Mouse (Mus musculus): ENCODE measurements around the gene Bcas3. TPM values are rescaled to one million over a fixed set of nuclear protein-coding genes. Genes with fewer than 3 reads are reported as not detected.

Bcas3 gene
- polyA plus RNA-seq, 2 experiments = 22.2 to 28.2 TPM

GRCm38 (mm10) chr11:85461536-85461935 lies 108.6 kb downstream of the Bcas3 start:
- Histone ChIP-seq H3K4me1 (ENCODE audit: control insufficient read depth, insufficient read depth, low read length) (no peaks in the 10 kb centered on the region), H3K27me3 (ENCODE audit: control insufficient read depth, insufficient read depth, low read length) (no peaks in the 10 kb centered on the region), H3K9ac (ENCODE audit: low read depth, low read length, severe bottlenecking) (no peak overlapping the region), H3K4me3 (replicated peaks; ENCODE audit: low read length) (no peak overlapping the region), H3K9me3 (ENCODE audit: control insufficient read depth, low read length) (no peaks in the 10 kb centered on the region), H3K36me3 (ENCODE audit: control insufficient read depth, insufficient read depth, low read length) (no peaks in the 10 kb centered on the region), H3K4me2 (replicated peaks; ENCODE audit: low read depth, low read length, severe bottlenecking) (no peak overlapping the region), H3K27ac (replicated peaks; ENCODE audit: low read depth, low read length) (no peak overlapping the region)
- DNase-seq (ENCODE audit: low spot score) = no peak
- no peak for TF ChIP-seq POLR2A (IDR thresholded peaks at IDR 0.05; ENCODE audit: borderline replicate concordance, extremely low read depth, insufficient read depth, insufficient read length)
- WGBS = 90% methylated on average over 7 of the region's 7 CpGs
- no peak for ATAC-seq (ENCODE audit: low FRiP score, low read depth)

- Histone ChIP-seq H3K36me3 (ENCODE audit: control insufficient read depth, insufficient read depth, low read length) (no peaks in the 10 kb centered on the region), H3K9me3 (ENCODE audit: control insufficient read depth, low read length) (no peaks in the 10 kb centered on the region), H3K27me3 (ENCODE audit: control insufficient read depth, insufficient read depth, low read length) (no peaks in the 10 kb centered on the region), H3K4me3 (replicated peaks; ENCODE audit: low read length) (no peak overlapping the region), H3K27ac (replicated peaks; ENCODE audit: low read depth, low read length) (no peak overlapping the region), H3K4me2 (replicated peaks; ENCODE audit: low read depth, low read length, severe bottlenecking) (no peak overlapping the region), H3K4me1 (ENCODE audit: control insufficient read depth, insufficient read depth, low read length) (no peaks in the 10 kb centered on the region), H3K9ac (ENCODE audit: low read depth, low read length, severe bottlenecking) (no peak overlapping the region)
- DNase-seq (ENCODE audit: low spot score) = peak; percentile 17
- no peak for ATAC-seq (ENCODE audit: low FRiP score, low read depth)
- WGBS = 74% methylated on average over 1 of the region's 1 CpGs
- no peak for TF ChIP-seq POLR2A (IDR thresholded peaks at IDR 0.05; ENCODE audit: borderline replicate concordance, extremely low read depth, insufficient read depth, insufficient read length)
Measured at GRCm38 (mm10) chr11:85469526-85469925, 116.6 kb downstream of the Bcas3 start.

GRCm38 (mm10) chr11:85470508-85470907 lies 117.5 kb downstream of the Bcas3 start:
- H3K9ac ChIP-seq (ENCODE audit: low read depth, low read length, severe bottlenecking) = no peak overlapping the region
- ATAC-seq (ENCODE audit: low FRiP score, low read depth) = no peak
- TF ChIP-seq POLR2A (IDR thresholded peaks at IDR 0.05; ENCODE audit: borderline replicate concordance, extremely low read depth, insufficient read depth, insufficient read length) = no peak
- 51% methylated on average over 4 of the region's 4 CpGs for WGBS
- no peaks in the 10 kb centered on the region for H3K4me1 ChIP-seq (ENCODE audit: control insufficient read depth, insufficient read depth, low read length)
- H3K27me3 ChIP-seq (ENCODE audit: control insufficient read depth, insufficient read depth, low read length) = no peaks in the 10 kb centered on the region
- H3K36me3 ChIP-seq (ENCODE audit: control insufficient read depth, insufficient read depth, low read length) = no peaks in the 10 kb centered on the region
- no peak for DNase-seq (ENCODE audit: low spot score)
- no peak overlapping the region for H3K4me3 ChIP-seq (replicated peaks; ENCODE audit: low read length)
- no peaks in the 10 kb centered on the region for H3K9me3 ChIP-seq (ENCODE audit: control insufficient read depth, low read length)
- H3K4me2 ChIP-seq (replicated peaks; ENCODE audit: low read depth, low read length, severe bottlenecking) = no peak overlapping the region
- no peak overlapping the region for H3K27ac ChIP-seq (replicated peaks; ENCODE audit: low read depth, low read length)

- Histone ChIP-seq H3K9ac (ENCODE audit: low read depth, low read length, severe bottlenecking) (no peak overlapping the region), H3K27ac (replicated peaks; ENCODE audit: low read depth, low read length) (no peak overlapping the region), H3K27me3 (ENCODE audit: control insufficient read depth, insufficient read depth, low read length) (no peaks in the 10 kb centered on the region), H3K4me3 (replicated peaks; ENCODE audit: low read length) (no peak overlapping the region), H3K36me3 (ENCODE audit: control insufficient read depth, insufficient read depth, low read length) (no peaks in the 10 kb centered on the region), H3K9me3 (ENCODE audit: control insufficient read depth, low read length) (no peaks in the 10 kb centered on the region), H3K4me2 (replicated peaks; ENCODE audit: low read depth, low read length, severe bottlenecking) (no peak overlapping the region), H3K4me1 (ENCODE audit: control insufficient read depth, insufficient read depth, low read length) (no peaks in the 10 kb centered on the region)
- WGBS = 51% methylated on average over 12 of the region's 12 CpGs
- no peak for TF ChIP-seq POLR2A (IDR thresholded peaks at IDR 0.05; ENCODE audit: borderline replicate concordance, extremely low read depth, insufficient read depth, insufficient read length)
- ATAC-seq (ENCODE audit: low FRiP score, low read depth) (no peak), DNase-seq (ENCODE audit: low spot score) (no peak)
Measured at GRCm38 (mm10) chr11:85474326-85474725, 121.4 kb downstream of the Bcas3 start.

- H3K4me3 ChIP-seq (replicated peaks; ENCODE audit: low read length) = no peak overlapping the region
- no peak for TF ChIP-seq POLR2A (IDR thresholded peaks at IDR 0.05; ENCODE audit: borderline replicate concordance, extremely low read depth, insufficient read depth, insufficient read length)
Measured at GRCm38 (mm10) chr11:85482737-85483467, 129.9 kb downstream of the Bcas3 start.

More at GRCm38 (mm10) chr11:85482737-85483467, 129.9 kb downstream of the Bcas3 start:
- Histone ChIP-seq H3K9me3 (ENCODE audit: control insufficient read depth, low read length) (no peaks in the 10 kb centered on the region), H3K27ac (replicated peaks; ENCODE audit: low read depth, low read length) (no peak overlapping the region), H3K27me3 (ENCODE audit: control insufficient read depth, insufficient read depth, low read length) (no peaks in the 10 kb centered on the region), H3K4me2 (replicated peaks; ENCODE audit: low read depth, low read length, severe bottlenecking) (no peak overlapping the region), H3K4me1 (ENCODE audit: control insufficient read depth, insufficient read depth, low read length) (no peaks in the 10 kb centered on the region), H3K9ac (ENCODE audit: low read depth, low read length, severe bottlenecking) (no peak overlapping the region), H3K36me3 (ENCODE audit: control insufficient read depth, insufficient read depth, low read length) (no peaks in the 10 kb centered on the region)
- DNase-seq (ENCODE audit: low spot score) = no peak
- 68% methylated on average over 6 of the region's 6 CpGs for WGBS
- ATAC-seq (ENCODE audit: low FRiP score, low read depth) = no peak
